Mouse (Mus musculus) layer of hippocampus, adult 9-10 months (tissue): ENCODE data around the gene Sspo.

ENCODE experiments used
- DNase-seq: peaks from one replicate; pipeline ENCODE4 v3.0.0; 2022; ENCODE audit warnings: low spot score

Gene Sspo

GRCm38 (mm10) chr6:48435706-48436349, 12.2 kb upstream of the Sspo start:
- DNase-seq = no peak

- no peak for DNase-seq
These were observed 10.2 kb upstream of the Sspo start for GRCm38 (mm10) chr6:48437679-48438376.

GRCm38 (mm10) chr6:48438475-48439125, 9.4 kb upstream of the Sspo start:
- DNase-seq = no peak

- DNase-seq = no peak
These were observed 8.4 kb upstream of the Sspo start for GRCm38 (mm10) chr6:48439654-48440053.

GRCm38 (mm10) chr6:48440306-48441014, 7.6 kb upstream of the Sspo start:
- no peak for DNase-seq

GRCm38 (mm10) chr6:48443592-48444309, 4.3 kb upstream of the Sspo start:
- peak; percentile 63 for DNase-seq

- DNase-seq = peak; percentile 30
These were observed 3.5 kb upstream of the Sspo start for GRCm38 (mm10) chr6:48444310-48445180.

- DNase-seq = no peak
These were observed 2.6 kb upstream of the Sspo start, which contains the start of gene Zfp467 for GRCm38 (mm10) chr6:48445181-48446101. Zfp467 (minus strand) TSS chr6:48445825.

- DNase-seq = no peak
These were observed 1.8 kb upstream of the Sspo start for GRCm38 (mm10) chr6:48446256-48446655.

- DNase-seq = no peak
These were observed 1.1 kb upstream of the Sspo start for GRCm38 (mm10) chr6:48446896-48447295.

- DNase-seq = no peak
These were observed 498 bp downstream of the Sspo start for GRCm38 (mm10) chr6:48448527-48448926.

GRCm38 (mm10) chr6:48452151-48452550, 4.1 kb downstream of the Sspo start:
- DNase-seq = no peak

- no peak for DNase-seq
These were observed 4.7 kb downstream of the Sspo start for GRCm38 (mm10) chr6:48452771-48453170.

- no peak for DNase-seq
These were observed 17.1 kb downstream of the Sspo start for GRCm38 (mm10) chr6:48464966-48465679.

GRCm38 (mm10) chr6:48466715-48467114, 18.7 kb downstream of the Sspo start:
- no peak for DNase-seq

GRCm38 (mm10) chr6:48467490-48467889, 19.5 kb downstream of the Sspo start:
- no peak for DNase-seq

- DNase-seq = no peak
These were observed 22.7 kb downstream of the Sspo start for GRCm38 (mm10) chr6:48470739-48471138.

- DNase-seq = no peak
These were observed 30.4 kb downstream of the Sspo start for GRCm38 (mm10) chr6:48478446-48478845.

GRCm38 (mm10) chr6:48482501-48482900, 34.5 kb downstream of the Sspo start:
- no peak for DNase-seq
